Mouse (Mus musculus): ENCODE measurements at regions not wholly inside any gene's neighbourhood (a gene's known extent, or its start where the extent isn't known, plus 50 kb on each side); places are given as distances from the start of the nearest gene placed in this dataset.

DNA sequence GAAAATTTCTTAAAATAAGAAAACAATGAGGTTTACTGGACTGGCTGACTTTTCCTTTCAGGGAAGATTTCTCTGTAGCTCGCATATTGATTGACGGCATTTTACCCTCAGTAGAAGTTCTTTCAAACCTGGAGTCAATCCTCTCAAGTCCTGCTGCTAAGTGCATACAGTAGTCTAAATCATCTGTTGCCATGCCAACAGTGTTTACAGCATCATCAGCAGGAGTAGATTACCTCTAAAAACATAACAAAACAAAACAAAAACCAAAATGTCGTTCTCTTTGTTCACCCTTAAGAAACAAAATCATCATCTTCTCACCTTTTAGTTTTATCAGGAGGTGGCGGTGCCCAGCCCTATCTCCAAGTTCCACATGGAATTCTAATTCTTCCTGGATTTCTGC, 143.8 kb downstream of the Icos start:
- Histone ChIP-seq H3K4me3 (replicated peaks) (no peak overlapping the region), H3K36me3 (replicated peaks; ENCODE audit: low read length) (no peaks in the 10 kb centered on the region), H3K4me1 (no peaks in the 10 kb centered on the region), H3K9me3 (no peaks in the 10 kb centered on the region), H3K27me3 (replicated peaks) (no peaks in the 10 kb centered on the region)
- no peak for TF ChIP-seq FLI1 (IDR thresholded peaks at IDR 0.05; ENCODE audit: low read length)
- TF ChIP-seq GATA1 (IDR thresholded peaks at IDR 0.05; ENCODE audit: borderline replicate concordance, low read length): no peak

DNA sequence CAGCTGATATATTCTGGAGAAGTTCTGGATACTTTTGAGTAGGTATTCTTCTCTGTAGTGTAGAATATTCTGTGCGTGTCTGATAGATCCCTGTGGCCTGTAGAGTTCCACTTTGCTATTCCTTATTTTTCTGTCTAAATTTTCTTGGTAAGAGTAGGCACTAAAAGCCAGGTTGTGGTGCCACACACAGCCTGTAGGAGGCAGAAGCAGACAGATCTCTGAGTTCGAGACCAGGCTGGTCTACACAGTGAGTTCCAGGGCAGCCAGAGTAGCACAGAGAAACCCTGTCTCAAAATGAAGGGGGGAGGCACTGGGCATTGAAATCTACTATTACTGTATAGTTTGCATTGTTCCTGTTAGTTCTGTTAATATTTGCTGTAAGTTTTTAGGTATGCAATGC, 147.4 kb downstream of the Icos start:
- TF ChIP-seq FLI1 (IDR thresholded peaks at IDR 0.05; ENCODE audit: low read length): no peak
- TF ChIP-seq GATA1 (IDR thresholded peaks at IDR 0.05; ENCODE audit: borderline replicate concordance, low read length): no peak
- Histone ChIP-seq H3K4me3 (replicated peaks) (no peak overlapping the region), H3K9me3 (no peaks in the 10 kb centered on the region)

DNA sequence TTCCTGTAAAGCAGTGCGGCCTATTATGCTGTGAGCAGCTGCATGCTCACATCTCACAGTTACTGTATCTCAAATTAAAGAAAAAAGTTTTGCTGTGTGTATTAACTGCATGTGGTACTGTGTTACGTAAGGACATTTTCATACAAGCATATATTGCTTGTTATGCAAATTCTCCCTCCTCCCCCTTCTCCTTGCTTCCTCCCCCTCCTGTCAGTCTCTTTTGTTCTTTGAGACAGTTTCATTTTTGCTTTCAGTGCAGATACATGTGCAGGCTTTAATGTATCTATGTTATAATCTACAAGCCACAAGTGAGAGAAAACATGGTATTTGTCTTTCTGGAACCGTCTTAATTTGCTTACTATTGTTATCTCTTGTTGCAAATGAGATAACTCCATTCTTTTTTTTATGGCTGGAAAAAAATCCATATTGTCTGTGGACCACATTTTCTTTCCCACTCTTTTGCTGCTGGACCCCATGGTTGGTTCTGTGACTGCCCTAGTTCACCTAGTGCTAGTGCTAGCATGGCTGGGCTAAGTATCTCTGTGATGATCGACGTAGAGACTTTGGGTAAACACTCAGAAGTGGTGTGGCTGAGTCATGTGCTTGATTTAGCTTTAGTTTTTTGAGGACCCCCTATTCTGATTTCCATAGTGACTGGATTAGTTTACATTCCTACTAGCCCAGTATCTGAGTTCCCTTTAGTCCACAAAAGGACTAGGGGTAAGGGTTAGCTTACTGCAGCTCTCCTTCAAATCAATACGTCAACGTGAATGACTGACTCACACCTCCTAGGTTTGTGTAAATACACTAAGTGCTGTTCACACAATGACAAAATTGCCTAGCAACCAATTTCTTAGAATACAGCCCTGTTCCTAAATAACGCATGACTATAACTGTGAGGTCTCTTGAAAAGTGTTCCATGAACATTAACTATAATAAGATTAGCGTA, 158.1 kb downstream of the Icos start:
- H3K27me3 ChIP-seq (replicated peaks): no peaks in the 10 kb centered on the region
- no peaks in the 10 kb centered on the region for H3K9me3 ChIP-seq
- H3K36me3 ChIP-seq (replicated peaks; ENCODE audit: low read length): no peaks in the 10 kb centered on the region
- TF ChIP-seq FLI1 (IDR thresholded peaks at IDR 0.05; ENCODE audit: low read length) (no peak), GATA1 (IDR thresholded peaks at IDR 0.05; ENCODE audit: borderline replicate concordance, low read length) (no peak)
- H3K4me1 ChIP-seq: no peaks in the 10 kb centered on the region
- H3K4me3 ChIP-seq (replicated peaks): no peak overlapping the region

More for the DNA sequence above, 147.4 kb downstream of the Icos start:
- no peaks in the 10 kb centered on the region for H3K36me3 ChIP-seq (replicated peaks; ENCODE audit: low read length)
- no peaks in the 10 kb centered on the region for H3K27me3 ChIP-seq (replicated peaks)
- no peaks in the 10 kb centered on the region for H3K4me1 ChIP-seq

DNA sequence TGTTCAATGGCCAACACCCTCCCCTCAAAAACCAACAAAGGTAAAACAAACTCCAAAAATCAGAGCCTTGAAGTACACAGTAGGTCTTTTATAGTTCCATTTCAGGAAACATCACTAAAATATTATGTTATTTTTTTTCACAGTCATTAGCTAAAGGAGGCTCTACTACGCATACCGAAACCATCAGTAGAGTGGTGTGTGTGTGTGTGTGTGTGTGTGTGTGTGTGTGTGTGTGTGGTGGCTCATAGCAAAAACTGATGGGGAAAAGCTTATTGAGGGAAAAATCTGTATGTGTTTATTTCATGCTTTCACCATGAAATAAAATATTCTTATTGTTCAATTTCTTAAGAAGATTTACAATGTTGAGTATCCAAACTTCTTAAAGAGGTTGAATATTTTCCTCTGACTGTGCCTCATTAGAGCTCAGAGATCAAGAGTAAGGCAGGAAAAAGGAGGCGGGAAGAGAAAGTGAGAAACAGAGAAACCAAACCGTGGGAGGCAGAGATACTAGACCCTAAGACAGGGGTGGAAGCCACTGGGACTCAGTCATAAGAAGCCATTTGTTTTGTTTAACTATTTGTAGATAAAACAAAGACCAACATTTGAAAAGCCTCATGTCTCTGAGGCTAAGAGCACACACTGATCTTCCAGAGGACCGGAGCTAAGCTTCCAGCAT, 159.6 kb downstream of the Icos start:
- Histone ChIP-seq H3K36me3 (replicated peaks; ENCODE audit: low read length) (no peaks in the 10 kb centered on the region), H3K9me3 (no peaks in the 10 kb centered on the region), H3K4me1 (no peaks in the 10 kb centered on the region), H3K27me3 (replicated peaks) (no peaks in the 10 kb centered on the region), H3K4me3 (replicated peaks) (no peak overlapping the region)
- TF ChIP-seq GATA1 (IDR thresholded peaks at IDR 0.05; ENCODE audit: borderline replicate concordance, low read length) (no peak), FLI1 (IDR thresholded peaks at IDR 0.05; ENCODE audit: low read length) (no peak)

DNA sequence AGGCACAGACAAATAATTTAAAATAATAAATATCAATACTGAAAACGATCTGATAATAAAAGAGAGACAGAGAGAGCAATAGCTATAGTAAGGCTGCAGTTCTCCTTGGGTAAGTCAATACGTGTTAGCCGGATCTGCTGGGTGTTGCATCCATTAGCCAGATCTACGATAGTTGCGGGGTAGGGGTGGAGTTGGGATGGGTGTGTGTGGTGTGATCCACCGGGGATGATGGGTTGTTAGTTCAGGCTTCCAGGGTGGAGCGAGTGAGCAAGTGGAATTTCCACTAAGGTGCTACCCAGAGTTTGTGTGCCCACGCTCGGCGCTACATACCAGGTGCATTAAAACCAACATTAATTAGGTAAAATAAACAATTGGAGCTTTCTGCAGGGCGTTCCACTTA, 160.2 kb downstream of the Icos start:
- Histone ChIP-seq H3K9me3 (no peaks in the 10 kb centered on the region), H3K36me3 (replicated peaks; ENCODE audit: low read length) (no peaks in the 10 kb centered on the region), H3K4me1 (no peaks in the 10 kb centered on the region), H3K27me3 (replicated peaks) (no peaks in the 10 kb centered on the region), H3K4me3 (replicated peaks) (no peak overlapping the region)
- TF ChIP-seq GATA1 (IDR thresholded peaks at IDR 0.05; ENCODE audit: borderline replicate concordance, low read length) (no peak), FLI1 (IDR thresholded peaks at IDR 0.05; ENCODE audit: low read length) (no peak)

DNA sequence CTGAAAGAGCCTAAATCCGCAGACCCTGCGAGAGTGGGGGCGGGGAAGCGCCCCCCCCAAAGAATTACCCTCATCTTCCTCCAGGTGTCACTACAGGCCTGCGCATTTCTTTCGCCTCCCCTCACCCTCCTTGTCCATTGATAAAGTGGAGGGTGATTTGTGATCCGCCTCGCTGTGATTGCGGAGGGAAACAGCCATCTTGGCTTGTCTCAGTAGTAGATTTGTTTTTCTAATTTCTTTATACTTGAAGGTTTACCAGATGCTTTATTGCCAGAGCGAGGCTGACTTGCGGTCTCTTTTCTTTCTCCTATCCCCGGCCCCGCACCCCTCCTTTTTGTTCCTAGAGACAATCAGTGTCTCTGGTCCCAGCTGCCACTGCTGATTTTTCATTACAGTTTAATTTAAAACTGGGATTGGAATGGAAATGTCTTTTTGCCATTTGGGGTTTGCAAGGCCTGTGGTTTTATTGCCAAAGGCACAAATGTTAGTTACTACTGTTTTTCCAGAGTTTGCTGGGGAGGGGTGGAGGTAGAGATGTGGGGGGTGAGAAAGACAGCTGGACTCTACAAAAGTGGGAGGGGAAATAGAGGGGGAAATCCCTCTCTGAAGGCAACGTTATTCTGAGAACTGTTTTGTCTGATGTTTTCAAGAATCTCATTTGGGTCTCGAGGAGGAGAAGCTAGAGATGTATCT, 161.7 kb downstream of the Icos start:
- no peaks in the 10 kb centered on the region for H3K4me1 ChIP-seq

DNA sequence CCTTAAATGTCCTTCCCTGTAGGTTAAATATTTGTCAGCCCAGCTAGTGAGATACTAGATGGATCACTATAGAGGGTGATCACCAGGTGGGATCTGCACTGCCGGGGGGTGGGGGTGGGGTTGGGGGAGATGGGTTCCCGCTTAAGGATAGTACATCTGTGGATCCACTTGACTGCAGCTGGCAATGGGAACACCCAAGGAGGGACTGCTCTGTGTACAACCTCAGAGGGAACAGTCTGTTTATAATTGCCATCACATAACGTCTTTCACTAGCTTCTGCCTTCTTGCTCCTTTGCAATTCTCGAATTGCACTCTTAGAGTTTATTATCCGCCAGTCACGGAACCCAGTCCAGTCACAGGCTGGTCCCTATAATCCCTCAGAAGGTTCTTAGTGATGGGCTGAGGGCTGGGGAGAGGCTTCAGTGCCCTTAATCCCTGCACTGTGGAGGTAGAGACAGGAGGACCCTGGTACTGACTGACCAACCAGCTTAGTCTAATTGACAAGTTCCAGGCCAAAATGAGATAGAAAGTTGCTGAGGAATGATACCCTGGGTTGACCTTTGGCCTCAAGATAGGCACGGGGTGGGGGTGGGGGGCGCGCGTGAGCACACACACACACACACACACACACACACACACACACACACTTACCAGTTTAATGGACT, 162.4 kb downstream of the Icos start:
- H3K4me3 ChIP-seq (replicated peaks): no peak overlapping the region
- no peaks in the 10 kb centered on the region for H3K36me3 ChIP-seq (replicated peaks; ENCODE audit: low read length)
- H3K9me3 ChIP-seq: no peaks in the 10 kb centered on the region
- H3K4me1 ChIP-seq: no peaks in the 10 kb centered on the region
- TF ChIP-seq FLI1 (IDR thresholded peaks at IDR 0.05; ENCODE audit: low read length) (no peak), GATA1 (IDR thresholded peaks at IDR 0.05; ENCODE audit: borderline replicate concordance, low read length) (no peak)
- H3K27me3 ChIP-seq (replicated peaks): peaks cover 3% of the 10 kb centered on the region

More for the DNA sequence above, 161.7 kb downstream of the Icos start:
- Histone ChIP-seq H3K4me3 (replicated peaks) (no peak overlapping the region), H3K27me3 (replicated peaks) (peaks cover 3% of the 10 kb centered on the region), H3K9me3 (no peaks in the 10 kb centered on the region), H3K36me3 (replicated peaks; ENCODE audit: low read length) (no peaks in the 10 kb centered on the region)
- no peak for TF ChIP-seq GATA1 (IDR thresholded peaks at IDR 0.05; ENCODE audit: borderline replicate concordance, low read length)
- TF ChIP-seq FLI1 (IDR thresholded peaks at IDR 0.05; ENCODE audit: low read length): no peak

DNA sequence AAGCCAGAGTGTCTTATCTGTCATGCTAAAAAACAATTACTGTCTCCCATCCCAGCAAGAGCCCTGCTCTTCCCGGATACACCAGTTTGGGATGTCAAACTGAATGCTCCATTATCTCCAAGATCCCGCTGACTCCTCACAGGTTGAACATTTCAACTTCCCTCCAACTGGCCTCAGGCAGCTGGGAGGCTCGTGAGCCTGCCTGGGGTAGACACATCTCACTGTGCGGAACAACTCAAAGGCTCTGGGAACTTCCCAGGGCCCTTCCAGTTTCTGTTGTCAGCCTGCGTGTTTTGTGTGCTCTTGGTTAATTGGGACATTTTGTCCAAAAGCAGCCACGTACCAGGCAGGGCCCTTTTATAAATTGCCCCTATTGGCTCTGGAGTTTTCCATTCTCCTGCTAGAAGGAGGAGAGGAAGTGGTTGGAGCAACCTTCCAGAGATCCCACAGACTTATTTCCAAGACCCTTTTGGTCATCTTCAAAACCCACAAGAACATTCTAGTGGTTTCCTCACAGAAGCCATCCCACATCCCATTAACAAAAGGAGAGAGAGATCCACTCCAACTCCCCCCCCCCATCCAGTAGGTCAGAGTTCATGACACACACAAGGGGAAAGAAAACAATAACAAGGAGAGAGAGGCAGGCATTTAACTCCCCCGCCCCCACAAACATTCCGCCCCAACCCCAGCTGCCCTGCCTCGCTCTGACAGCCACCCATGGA, 163.3 kb downstream of the Icos start:
- H3K9me3 ChIP-seq: no peaks in the 10 kb centered on the region
- no peaks in the 10 kb centered on the region for H3K4me1 ChIP-seq
- H3K27me3 ChIP-seq (replicated peaks): peaks cover 3% of the 10 kb centered on the region
- no peak overlapping the region for H3K4me3 ChIP-seq (replicated peaks)
- no peaks in the 10 kb centered on the region for H3K36me3 ChIP-seq (replicated peaks; ENCODE audit: low read length)
- TF ChIP-seq GATA1 (IDR thresholded peaks at IDR 0.05; ENCODE audit: borderline replicate concordance, low read length) (no peak), FLI1 (IDR thresholded peaks at IDR 0.05; ENCODE audit: low read length) (no peak)

DNA sequence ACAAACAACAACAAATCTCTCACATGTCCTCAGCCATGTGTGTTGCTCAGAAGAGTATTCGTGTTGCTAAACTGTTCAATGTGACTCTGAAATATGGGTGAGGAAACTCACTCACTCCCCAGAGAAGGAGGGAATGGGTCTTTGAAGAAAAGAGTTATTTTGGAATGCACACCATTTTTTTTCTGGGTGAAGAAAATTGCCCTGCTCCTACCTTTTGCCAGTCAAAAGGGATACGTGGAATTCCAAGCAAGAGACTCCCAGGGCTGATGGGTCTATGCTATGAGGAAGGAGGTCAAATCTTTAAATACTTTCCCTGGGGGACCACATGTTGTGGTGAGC, 163.8 kb downstream of the Icos start:
- no peaks in the 10 kb centered on the region for H3K9me3 ChIP-seq
- H3K4me1 ChIP-seq: no peaks in the 10 kb centered on the region
- no peak for TF ChIP-seq FLI1 (IDR thresholded peaks at IDR 0.05; ENCODE audit: low read length)
- no peak for TF ChIP-seq GATA1 (IDR thresholded peaks at IDR 0.05; ENCODE audit: borderline replicate concordance, low read length)

More for the DNA sequence above, 163.8 kb downstream of the Icos start:
- Histone ChIP-seq H3K27me3 (replicated peaks) (peaks cover 3% of the 10 kb centered on the region), H3K4me3 (replicated peaks) (no peak overlapping the region), H3K36me3 (replicated peaks; ENCODE audit: low read length) (no peaks in the 10 kb centered on the region)

Measured in megakaryocyte, embryonic 14.5 days (primary cell).